Mouse (Mus musculus): ENCODE measurements around the gene Bcl7c. TPM values are rescaled to one million over a fixed set of nuclear protein-coding genes. Genes with fewer than 3 reads are reported as not detected.
A peak's percentile ranks its signal among the peaks of the same experiment; 100 is the strongest.

Bcl7c gene
- polyA plus RNA-seq, 1 experiment from 2014 or later: 42.2 TPM

- peaks cover 4% of the 10 kb centered on the region for H3K4me1 ChIP-seq (replicated peaks; ENCODE audit: control insufficient read depth, insufficient read depth)
- TF ChIP-seq CTCF (IDR thresholded peaks at IDR 0.05; ENCODE audit: low read depth): no peak
- no peak for TF ChIP-seq EP300 (optimal IDR thresholded peaks at IDR 0.05)
- H3K9ac ChIP-seq (ENCODE audit: low read length): no peak overlapping the region
- no peak overlapping the region for H3K27ac ChIP-seq (replicated peaks)
- no peak overlapping the region for H3K4me2 ChIP-seq (replicated peaks; ENCODE audit: low read depth)
- peaks cover 25% of the 10 kb centered on the region for H3K36me3 ChIP-seq (ENCODE audit: control insufficient read depth, insufficient read depth, low read length)
- 83% methylated on average over 19 of the region's 19 CpGs for WGBS
- H3K4me3 ChIP-seq (ENCODE audit: low read depth, low read length): no peak overlapping the region
- no peaks in the 10 kb centered on the region for H3K9me3 ChIP-seq (ENCODE audit: control insufficient read depth, low read length)
- DNase-seq (ENCODE audit: low spot score): no peak
- no peaks in the 10 kb centered on the region for H3K27me3 ChIP-seq (ENCODE audit: control insufficient read depth, insufficient read depth, low read length)
- no peak for ATAC-seq (ENCODE audit: low FRiP score, low TSS enrichment)
Observed at GRCm38 (mm10) chr7:127750131-127751127, 41.7 kb upstream of the Bcl7c start.

- ATAC-seq (ENCODE audit: low FRiP score, low TSS enrichment): no peak
- H3K9ac ChIP-seq (ENCODE audit: low read length): no peak overlapping the region
- no peak overlapping the region for H3K27ac ChIP-seq (replicated peaks)
- peaks cover 4% of the 10 kb centered on the region for H3K4me1 ChIP-seq (replicated peaks; ENCODE audit: control insufficient read depth, insufficient read depth)
- H3K36me3 ChIP-seq (ENCODE audit: control insufficient read depth, insufficient read depth, low read length): peaks cover 20% of the 10 kb centered on the region
- H3K27me3 ChIP-seq (ENCODE audit: control insufficient read depth, insufficient read depth, low read length): no peaks in the 10 kb centered on the region
- TF ChIP-seq CTCF (IDR thresholded peaks at IDR 0.05; ENCODE audit: low read depth) (no peak), EP300 (optimal IDR thresholded peaks at IDR 0.05) (no peak)
- no peak overlapping the region for H3K4me3 ChIP-seq (ENCODE audit: low read depth, low read length)
- 91% methylated on average over 28 of the region's 28 CpGs for WGBS
- H3K4me2 ChIP-seq (replicated peaks; ENCODE audit: low read depth): no peak overlapping the region
- no peak for DNase-seq (ENCODE audit: low spot score)
- H3K9me3 ChIP-seq (ENCODE audit: control insufficient read depth, low read length): no peaks in the 10 kb centered on the region
Observed at GRCm38 (mm10) chr7:127748235-127748560, 39.5 kb upstream of the Bcl7c start.

DNA sequence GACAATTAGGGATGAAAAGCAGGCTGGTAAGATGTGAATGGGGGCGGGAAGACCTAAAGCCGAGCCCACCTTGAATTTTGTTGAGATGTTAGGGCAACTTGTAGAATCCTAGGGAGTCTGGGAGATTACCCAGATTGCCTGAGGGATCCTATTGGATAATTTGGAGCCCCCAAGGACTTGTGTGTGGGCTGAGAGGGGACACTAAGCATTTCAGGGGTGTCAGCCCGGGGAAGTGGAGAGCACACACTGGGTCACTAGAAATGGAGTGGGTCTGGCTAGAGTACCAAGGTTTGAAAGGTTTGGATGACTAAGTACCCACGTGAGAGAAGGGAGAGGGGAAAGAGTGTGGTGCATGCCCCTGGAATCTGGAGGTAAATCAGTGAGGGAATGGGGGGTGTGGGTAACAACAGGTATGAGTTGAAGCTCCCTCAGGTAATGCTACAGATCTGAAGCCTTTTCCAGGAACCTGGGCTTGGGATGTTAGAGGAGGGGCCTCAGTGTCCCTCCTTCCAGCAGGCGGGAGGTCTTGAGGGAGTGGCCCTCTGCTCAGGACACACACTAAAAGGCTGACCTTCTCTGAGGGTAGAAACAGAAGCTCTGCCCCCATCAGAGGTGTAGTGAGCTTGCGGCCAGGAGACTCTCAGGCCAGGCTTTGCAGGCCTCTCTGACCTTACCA lies 39.0 kb upstream of the Bcl7c start:
- Histone ChIP-seq H3K4me2 (replicated peaks; ENCODE audit: low read depth) (peak overlapping the region; percentile 97), H3K4me3 (ENCODE audit: low read depth, low read length) (peak overlapping the region; percentile 72; the same call in 1 of the 2 replicates), H3K9ac (ENCODE audit: low read length) (peak overlapping the region; percentile 76; the same call in 1 of the 2 replicates), H3K27ac (replicated peaks) (peak overlapping the region; percentile 56; the same call in 1 of the 2 replicates), H3K9me3 (ENCODE audit: control insufficient read depth, low read length) (no peaks in the 10 kb centered on the region), H3K4me1 (replicated peaks; ENCODE audit: control insufficient read depth, insufficient read depth) (peaks cover 4% of the 10 kb centered on the region), H3K27me3 (ENCODE audit: control insufficient read depth, insufficient read depth, low read length) (no peaks in the 10 kb centered on the region), H3K36me3 (ENCODE audit: control insufficient read depth, insufficient read depth, low read length) (peaks cover 20% of the 10 kb centered on the region)
- no peak for DNase-seq (ENCODE audit: low spot score)
- TF ChIP-seq EP300 (optimal IDR thresholded peaks at IDR 0.05) (no peak), CTCF (IDR thresholded peaks at IDR 0.05; ENCODE audit: low read depth) (no peak)
- WGBS: 32% methylated on average over 6 of the region's 6 CpGs
- no peak for ATAC-seq (ENCODE audit: low FRiP score, low TSS enrichment)

- H3K4me3 ChIP-seq (ENCODE audit: low read depth, low read length): peak overlapping the region; percentile 72
- H3K27ac ChIP-seq (replicated peaks): peak overlapping the region; percentile 56
- peak; percentile 41 for DNase-seq (ENCODE audit: low spot score)
- peaks cover 4% of the 10 kb centered on the region for H3K4me1 ChIP-seq (replicated peaks; ENCODE audit: control insufficient read depth, insufficient read depth)
- H3K9ac ChIP-seq (ENCODE audit: low read length): peak overlapping the region; percentile 76
- H3K9me3 ChIP-seq (ENCODE audit: control insufficient read depth, low read length): no peaks in the 10 kb centered on the region
- no peak for TF ChIP-seq EP300 (optimal IDR thresholded peaks at IDR 0.05)
- TF ChIP-seq CTCF (IDR thresholded peaks at IDR 0.05; ENCODE audit: low read depth): no peak
- peaks cover 12% of the 10 kb centered on the region for H3K36me3 ChIP-seq (ENCODE audit: control insufficient read depth, insufficient read depth, low read length)
- peak overlapping the region; percentile 97 for H3K4me2 ChIP-seq (replicated peaks; ENCODE audit: low read depth)
- no peaks in the 10 kb centered on the region for H3K27me3 ChIP-seq (ENCODE audit: control insufficient read depth, insufficient read depth, low read length)
- under 1% methylated on average over 38 of the region's 62 CpGs for WGBS
- ATAC-seq (ENCODE audit: low FRiP score, low TSS enrichment): no peak
Observed at GRCm38 (mm10) chr7:127746494-127747491, 38.1 kb upstream of the Bcl7c start.
